Mouse (Mus musculus): Measurements from ENCODE around the gene Vwce. TPM values are rescaled to one million over a fixed set of nuclear protein-coding genes. Genes with fewer than 3 reads are reported as not detected.
A peak's percentile ranks its signal among the peaks of the same experiment; 100 is the strongest.

The Vwce gene
- polyA plus RNA-seq, 1 experiment from 2014 or later: 1.2 TPM

DNA sequence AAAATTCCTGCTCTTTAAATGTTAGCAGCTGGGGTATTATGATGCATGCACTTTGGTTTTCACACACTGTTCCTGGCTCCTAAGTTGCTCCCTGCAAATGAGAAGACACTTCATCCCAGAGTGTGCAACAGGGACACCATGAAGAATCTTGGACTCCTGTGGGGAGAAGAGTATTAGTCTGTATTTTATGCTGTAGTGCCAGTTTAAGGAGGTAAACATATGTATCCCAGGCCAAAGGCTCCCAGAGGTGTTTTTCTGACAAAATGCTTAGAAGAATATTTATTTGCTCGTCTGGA is 44.7 kb downstream of the Vwce start:
- H3K9ac ChIP-seq (ENCODE audit: low read depth, low read length): no peak overlapping the region
- H3K27me3 ChIP-seq (replicated peaks; ENCODE audit: control insufficient read depth, insufficient read depth, low read length): no peaks in the 10 kb centered on the region; the same call in 1 of the 2 replicates
- no peaks in the 10 kb centered on the region for H3K36me3 ChIP-seq (ENCODE audit: control insufficient read depth, insufficient read depth, low read length)
- no peaks in the 10 kb centered on the region for H3K9me3 ChIP-seq (ENCODE audit: control insufficient read depth, low read length)
- no peak overlapping the region for H3K4me3 ChIP-seq (ENCODE audit: low read length)
- H3K27ac ChIP-seq (ENCODE audit: low read depth, low read length): no peak overlapping the region
- peaks cover 4% of the 10 kb centered on the region for H3K4me1 ChIP-seq (ENCODE audit: control insufficient read depth, insufficient read depth, low read depth, low read length)
- H3K4me2 ChIP-seq (ENCODE audit: low read length): no peak overlapping the region
- WGBS: 60% methylated on average over 1 of the region's 1 CpGs
- peak; percentile 55; the same call in 1 of the 2 replicates for ATAC-seq

DNA sequence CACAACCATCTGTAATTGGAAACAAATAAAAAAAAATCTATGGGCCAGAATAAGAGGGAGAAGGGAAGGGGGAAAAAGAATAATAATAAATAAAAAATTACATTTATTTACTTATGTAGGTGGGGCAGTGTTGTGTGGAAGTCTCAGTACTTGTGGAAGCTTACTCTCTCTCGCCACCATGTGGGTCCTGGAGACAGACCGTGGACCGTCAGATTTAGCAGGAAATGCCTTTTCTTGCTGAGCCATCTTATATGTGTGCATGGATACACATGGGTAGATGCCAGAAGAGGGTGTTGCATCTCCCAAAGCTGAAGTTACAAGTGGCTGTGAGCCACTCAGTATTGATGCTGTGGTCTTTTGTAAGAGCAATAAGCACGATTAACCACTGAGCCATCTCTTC is 47.6 kb downstream of the Vwce start:
- 72% methylated on average over 4 of the region's 4 CpGs for WGBS

GRCm38 (mm10) chr19:10685081-10685480 is 51.1 kb downstream of the Vwce start:
- Histone ChIP-seq H3K4me2 (ENCODE audit: low read length) (no peak overlapping the region), H3K9ac (ENCODE audit: low read depth, low read length) (no peak overlapping the region), H3K4me3 (ENCODE audit: low read length) (no peak overlapping the region), H3K9me3 (ENCODE audit: control insufficient read depth, low read length) (no peaks in the 10 kb centered on the region), H3K27me3 (replicated peaks; ENCODE audit: control insufficient read depth, insufficient read depth, low read length) (no peaks in the 10 kb centered on the region), H3K36me3 (ENCODE audit: control insufficient read depth, insufficient read depth, low read length) (no peaks in the 10 kb centered on the region), H3K4me1 (ENCODE audit: control insufficient read depth, insufficient read depth, low read depth, low read length) (peaks cover 14% of the 10 kb centered on the region), H3K27ac (ENCODE audit: low read depth, low read length) (no peak overlapping the region)
- ATAC-seq: no peak
- WGBS: 85% methylated on average over 9 of the region's 9 CpGs

More for the DNA sequence above, 47.6 kb downstream of the Vwce start:
- no peak for ATAC-seq
- H3K4me3 ChIP-seq (ENCODE audit: low read length): no peak overlapping the region
- no peaks in the 10 kb centered on the region; the same call in 1 of the 2 replicates for H3K27me3 ChIP-seq (replicated peaks; ENCODE audit: control insufficient read depth, insufficient read depth, low read length)
- H3K9ac ChIP-seq (ENCODE audit: low read depth, low read length): no peak overlapping the region
- peaks cover 4% of the 10 kb centered on the region for H3K4me1 ChIP-seq (ENCODE audit: control insufficient read depth, insufficient read depth, low read depth, low read length)
- H3K4me2 ChIP-seq (ENCODE audit: low read length): no peak overlapping the region
- no peaks in the 10 kb centered on the region for H3K36me3 ChIP-seq (ENCODE audit: control insufficient read depth, insufficient read depth, low read length)
- no peak overlapping the region for H3K27ac ChIP-seq (ENCODE audit: low read depth, low read length)
- no peaks in the 10 kb centered on the region for H3K9me3 ChIP-seq (ENCODE audit: control insufficient read depth, low read length)

DNA sequence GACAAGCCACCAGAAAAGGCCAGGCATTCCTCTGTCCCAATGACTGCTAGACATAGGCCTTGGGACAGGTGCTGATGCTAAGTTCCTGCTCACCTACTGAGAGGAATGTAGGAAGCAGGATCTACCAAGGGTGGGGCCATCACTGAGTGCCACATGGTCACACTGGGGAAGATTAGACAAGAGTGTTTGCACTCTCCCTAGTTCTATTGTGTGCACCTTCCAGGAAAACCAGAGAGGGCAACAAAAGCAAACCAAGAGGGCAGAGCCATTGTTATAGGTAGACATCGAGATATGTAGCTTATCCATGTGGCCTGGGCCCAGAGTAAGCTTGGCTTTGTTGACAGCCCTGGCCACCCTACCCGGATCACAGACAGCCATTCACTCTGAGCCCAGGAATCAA is 51.7 kb downstream of the Vwce start:
- Histone ChIP-seq H3K4me2 (ENCODE audit: low read length) (no peak overlapping the region), H3K9ac (ENCODE audit: low read depth, low read length) (no peak overlapping the region), H3K27ac (ENCODE audit: low read depth, low read length) (no peak overlapping the region), H3K36me3 (ENCODE audit: control insufficient read depth, insufficient read depth, low read length) (no peaks in the 10 kb centered on the region), H3K4me3 (ENCODE audit: low read length) (no peak overlapping the region), H3K27me3 (replicated peaks; ENCODE audit: control insufficient read depth, insufficient read depth, low read length) (no peaks in the 10 kb centered on the region), H3K4me1 (ENCODE audit: control insufficient read depth, insufficient read depth, low read depth, low read length) (peaks cover 20% of the 10 kb centered on the region), H3K9me3 (ENCODE audit: control insufficient read depth, low read length) (no peaks in the 10 kb centered on the region)
- 83% methylated on average over 2 of the region's 2 CpGs for WGBS
- no peak for ATAC-seq

GRCm38 (mm10) chr19:10688537-10689352 is 54.7 kb downstream of the Vwce start, which contains the start of gene Vps37c:
TSS of gene Vps37c (plus strand) at chr19:10688735.
- Histone ChIP-seq H3K9me3 (ENCODE audit: control insufficient read depth, low read length) (no peaks in the 10 kb centered on the region), H3K36me3 (ENCODE audit: control insufficient read depth, insufficient read depth, low read length) (no peaks in the 10 kb centered on the region), H3K9ac (ENCODE audit: low read depth, low read length) (peak within 1 kb of the TSS; percentile 87), H3K27ac (ENCODE audit: low read depth, low read length) (peak within 1 kb of the TSS; percentile 94), H3K27me3 (replicated peaks; ENCODE audit: control insufficient read depth, insufficient read depth, low read length) (no peaks in the 10 kb centered on the region), H3K4me1 (ENCODE audit: control insufficient read depth, insufficient read depth, low read depth, low read length) (peaks cover 23% of the 10 kb centered on the region), H3K4me2 (ENCODE audit: low read length) (peak within 1 kb of the TSS; percentile 73), H3K4me3 (ENCODE audit: low read length) (peak within 1 kb of the TSS; percentile 70)
- WGBS: under 1% methylated on average over 58 of the region's 74 CpGs
- peak; percentile 90 for ATAC-seq

- peak; percentile 5 for ATAC-seq
- H3K36me3 ChIP-seq (ENCODE audit: control insufficient read depth, insufficient read depth, low read length): no peaks in the 10 kb centered on the region
- peaks cover 23% of the 10 kb centered on the region for H3K4me1 ChIP-seq (ENCODE audit: control insufficient read depth, insufficient read depth, low read depth, low read length)
- peak overlapping the region; percentile 87 for H3K9ac ChIP-seq (ENCODE audit: low read depth, low read length)
- no peaks in the 10 kb centered on the region for H3K27me3 ChIP-seq (replicated peaks; ENCODE audit: control insufficient read depth, insufficient read depth, low read length)
- peak overlapping the region; percentile 70 for H3K4me3 ChIP-seq (ENCODE audit: low read length)
- WGBS: 37% methylated on average over 5 of the region's 5 CpGs
- peak overlapping the region; percentile 94 for H3K27ac ChIP-seq (ENCODE audit: low read depth, low read length)
- H3K9me3 ChIP-seq (ENCODE audit: control insufficient read depth, low read length): no peaks in the 10 kb centered on the region
- peak overlapping the region; percentile 73 for H3K4me2 ChIP-seq (ENCODE audit: low read length)
Observed at GRCm38 (mm10) chr19:10689470-10690166, 55.6 kb downstream of the Vwce start.

DNA sequence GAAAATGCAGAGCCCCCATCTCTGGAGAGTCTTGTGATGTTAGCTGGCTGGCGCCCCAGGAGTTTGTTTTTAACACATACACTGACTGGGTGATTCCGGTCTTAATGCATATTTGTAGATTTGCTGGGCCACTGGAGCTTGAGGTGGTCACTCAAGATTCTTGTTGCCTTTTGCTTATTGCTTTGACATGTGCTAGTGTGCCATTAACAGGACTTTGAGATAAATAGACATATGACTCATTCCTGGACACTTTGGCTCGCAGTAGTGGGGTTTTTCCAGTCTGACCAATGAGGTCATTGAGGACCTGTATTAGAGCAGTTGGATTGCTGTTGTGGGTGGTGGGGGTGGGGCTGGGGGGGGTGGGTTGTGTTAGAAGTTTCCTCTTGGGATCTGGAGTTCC is 56.3 kb downstream of the Vwce start:
- no peaks in the 10 kb centered on the region for H3K36me3 ChIP-seq (ENCODE audit: control insufficient read depth, insufficient read depth, low read length)
- H3K4me3 ChIP-seq (ENCODE audit: low read length): no peak overlapping the region
- H3K9ac ChIP-seq (ENCODE audit: low read depth, low read length): peak overlapping the region; percentile 45
- ATAC-seq: no peak
- peaks cover 26% of the 10 kb centered on the region for H3K4me1 ChIP-seq (ENCODE audit: control insufficient read depth, insufficient read depth, low read depth, low read length)
- no peaks in the 10 kb centered on the region for H3K27me3 ChIP-seq (replicated peaks; ENCODE audit: control insufficient read depth, insufficient read depth, low read length)
- 79% methylated on average over 3 of the region's 3 CpGs for WGBS
- no peaks in the 10 kb centered on the region for H3K9me3 ChIP-seq (ENCODE audit: control insufficient read depth, low read length)
- H3K27ac ChIP-seq (ENCODE audit: low read depth, low read length): peak overlapping the region; percentile 94
- peak overlapping the region; percentile 73 for H3K4me2 ChIP-seq (ENCODE audit: low read length)

DNA sequence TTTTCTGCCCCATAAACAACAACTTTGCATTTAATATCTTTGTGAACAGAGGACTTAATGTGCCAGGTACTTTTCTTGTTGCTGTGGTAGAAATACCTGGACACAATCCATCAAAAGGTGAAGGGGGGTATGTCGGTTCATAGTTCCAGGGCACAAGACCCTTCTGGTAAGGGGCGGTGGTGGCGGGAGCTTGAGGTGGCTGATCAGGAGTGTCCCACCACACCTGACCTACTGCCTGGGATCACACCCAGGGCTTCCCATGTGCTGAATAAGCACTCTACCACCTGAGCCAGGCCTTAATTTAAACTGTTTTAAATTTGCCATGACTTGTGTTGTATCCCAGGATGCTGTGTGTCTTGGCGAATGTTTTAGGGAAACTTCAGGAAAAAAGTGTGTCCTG is 57.1 kb downstream of the Vwce start:
- ATAC-seq: no peak
- no peaks in the 10 kb centered on the region for H3K36me3 ChIP-seq (ENCODE audit: control insufficient read depth, insufficient read depth, low read length)
- H3K9me3 ChIP-seq (ENCODE audit: control insufficient read depth, low read length): no peaks in the 10 kb centered on the region
- no peak overlapping the region for H3K4me2 ChIP-seq (ENCODE audit: low read length)
- H3K4me1 ChIP-seq (ENCODE audit: control insufficient read depth, insufficient read depth, low read depth, low read length): peaks cover 33% of the 10 kb centered on the region
- H3K27me3 ChIP-seq (replicated peaks; ENCODE audit: control insufficient read depth, insufficient read depth, low read length): no peaks in the 10 kb centered on the region
- H3K9ac ChIP-seq (ENCODE audit: low read depth, low read length): no peak overlapping the region
- 96% methylated on average over 4 of the region's 4 CpGs for WGBS
- no peak overlapping the region for H3K4me3 ChIP-seq (ENCODE audit: low read length)
- no peak overlapping the region for H3K27ac ChIP-seq (ENCODE audit: low read depth, low read length)

GRCm38 (mm10) chr19:10691660-10692059 is 57.6 kb downstream of the Vwce start:
- Histone ChIP-seq H3K9me3 (ENCODE audit: control insufficient read depth, low read length) (no peaks in the 10 kb centered on the region), H3K27ac (ENCODE audit: low read depth, low read length) (no peak overlapping the region), H3K4me1 (ENCODE audit: control insufficient read depth, insufficient read depth, low read depth, low read length) (peaks cover 33% of the 10 kb centered on the region), H3K4me3 (ENCODE audit: low read length) (no peak overlapping the region), H3K4me2 (ENCODE audit: low read length) (no peak overlapping the region), H3K27me3 (replicated peaks; ENCODE audit: control insufficient read depth, insufficient read depth, low read length) (no peaks in the 10 kb centered on the region), H3K36me3 (ENCODE audit: control insufficient read depth, insufficient read depth, low read length) (no peaks in the 10 kb centered on the region), H3K9ac (ENCODE audit: low read depth, low read length) (no peak overlapping the region)
- 78% methylated on average over 3 of the region's 3 CpGs for WGBS
- no peak for ATAC-seq

All from hindbrain, embryonic 16.5 days (tissue).